Mouse (Mus musculus) thymus, adult 2 months (tissue): ENCODE measurements around the gene Ctsh.

Experiments
- CTCF ChIP-seq: fragments of 200-500 bp; IDR thresholded peaks from 2 replicates; pipeline ENCODE4 v1.5.1; 2012; ENCODE audit warnings: mild to moderate bottlenecking, control low read depth, low read length, moderate library complexity, borderline replicate concordance; ENCODE audit not compliant: control insufficient read depth, poor library complexity, insufficient read depth; ENCODE audit errors: extremely low read depth
- POLR2A ChIP-seq: fragments of 200-500 bp; IDR thresholded peaks from 2 replicates; pipeline ENCODE4 v1.6.1; 2012; ENCODE audit warnings: mild to moderate bottlenecking, low read length, control low read depth, moderate library complexity; ENCODE audit not compliant: control insufficient read depth, poor library complexity, insufficient read depth; ENCODE audit errors: extremely low read depth

GRCm38 (mm10) chr9:90108272-90108671, 54.3 kb downstream of the Ctsh start:
- no peak for TF ChIP-seq POLR2A
- TF ChIP-seq CTCF, result no peak
